Mouse (Mus musculus) hindbrain, embryonic 15.5 days (tissue): ENCODE measurements around the gene Pdlim7. TPM values are rescaled to one million over a fixed set of nuclear protein-coding genes. Genes with fewer than 3 reads are reported as not detected.

Source experiments
- ATAC-seq: fragments of 200-750 bp; cut with Nextera tagmentation; 2 replicates; pipeline ENCODE4 v1.8.0; 2017; ENCODE audit warnings: low read depth, moderate number of reproducible peaks, moderate TSS enrichment; ENCODE audit not compliant: low FRiP score
- H3K27ac ChIP-seq: fragments of 300-500 bp; sonication (generic); replicated peaks from 2 replicates; pipeline ENCODE4 v1.5.1; 2015; ENCODE audit warnings: mild to moderate bottlenecking, inconsistent platforms
- H3K27me3 ChIP-seq: fragments of 300-500 bp; sonication (generic); 2 replicates; pipeline ENCODE4 v1.6.1; 2015; ENCODE audit warnings: control low read depth, inconsistent platforms
- H3K36me3 ChIP-seq: fragments of 300-500 bp; sonication (generic); 2 replicates; pipeline ENCODE4 v1.6.1; 2015; ENCODE audit warnings: control low read depth, inconsistent platforms
- H3K4me1 ChIP-seq: fragments of 300-500 bp; sonication (generic); replicated peaks from 2 replicates; pipeline ENCODE4 v1.6.1; 2015; ENCODE audit warnings: control low read depth, inconsistent platforms
- H3K4me2 ChIP-seq: fragments of 300-500 bp; sonication (generic); 2 replicates; pipeline ENCODE4 v1.6.1; 2015; ENCODE audit warnings: moderate library complexity, mild to moderate bottlenecking, inconsistent platforms
- H3K4me3 ChIP-seq: fragments of 300-500 bp; sonication (generic); 2 replicates; pipeline ENCODE4 v1.5.1; 2015; ENCODE audit warnings: mild to moderate bottlenecking, inconsistent platforms
- H3K9ac ChIP-seq: fragments of 300-500 bp; sonication (generic); 2 replicates; pipeline ENCODE4 v1.6.1; 2015; ENCODE audit warnings: inconsistent platforms
- H3K9me3 ChIP-seq: fragments of 300-500 bp; sonication (generic); 2 replicates; pipeline ENCODE4 v1.6.1; 2016; ENCODE audit warnings: control low read depth, inconsistent platforms
- WGBS: fragments of 180-500 bp; shearing (Covaris S2); methylation state at CpG from one replicate; pipeline ENCODE4 v1.1.7; 2015; 5-methylcytosine and 5-hydroxymethylcytosine counted together
- microRNA-seq: library from miRNA; unstranded; fragments of <30 nt; microRNA quantifications from one replicate; pipeline ENCODE4, GENCODE M21; 2016
- polyA plus RNA-seq: library from polyadenylated mRNA; unstranded; fragments of >200 nt; fragmentation: Nextera tagmentation; extraction: Ambion mirVana; gene quantifications from 2 replicates; pipeline ENCODE4 v1.2.1, GENCODE M21; 2015

Pdlim7 gene
- polyA plus RNA-seq, 1 experiment from 2014 or later: 171 TPM

- H3K4me2 ChIP-seq: no peak overlapping the region
- H3K4me3 ChIP-seq: no peak overlapping the region
- H3K9ac ChIP-seq: no peak overlapping the region
- peaks cover 48% of the 10 kb centered on the region for H3K36me3 ChIP-seq
- no peaks in the 10 kb centered on the region for H3K27me3 ChIP-seq
- 89% methylated on average over 11 of the region's 11 CpGs for WGBS
- no peak overlapping the region for H3K27ac ChIP-seq
- peaks cover 25% of the 10 kb centered on the region for H3K4me1 ChIP-seq
- no peak for ATAC-seq
- H3K9me3 ChIP-seq: no peaks in the 10 kb centered on the region
These were observed 62.9 kb downstream of the Pdlim7 start for GRCm38 (mm10) chr13:55450511-55450980.

DNA sequence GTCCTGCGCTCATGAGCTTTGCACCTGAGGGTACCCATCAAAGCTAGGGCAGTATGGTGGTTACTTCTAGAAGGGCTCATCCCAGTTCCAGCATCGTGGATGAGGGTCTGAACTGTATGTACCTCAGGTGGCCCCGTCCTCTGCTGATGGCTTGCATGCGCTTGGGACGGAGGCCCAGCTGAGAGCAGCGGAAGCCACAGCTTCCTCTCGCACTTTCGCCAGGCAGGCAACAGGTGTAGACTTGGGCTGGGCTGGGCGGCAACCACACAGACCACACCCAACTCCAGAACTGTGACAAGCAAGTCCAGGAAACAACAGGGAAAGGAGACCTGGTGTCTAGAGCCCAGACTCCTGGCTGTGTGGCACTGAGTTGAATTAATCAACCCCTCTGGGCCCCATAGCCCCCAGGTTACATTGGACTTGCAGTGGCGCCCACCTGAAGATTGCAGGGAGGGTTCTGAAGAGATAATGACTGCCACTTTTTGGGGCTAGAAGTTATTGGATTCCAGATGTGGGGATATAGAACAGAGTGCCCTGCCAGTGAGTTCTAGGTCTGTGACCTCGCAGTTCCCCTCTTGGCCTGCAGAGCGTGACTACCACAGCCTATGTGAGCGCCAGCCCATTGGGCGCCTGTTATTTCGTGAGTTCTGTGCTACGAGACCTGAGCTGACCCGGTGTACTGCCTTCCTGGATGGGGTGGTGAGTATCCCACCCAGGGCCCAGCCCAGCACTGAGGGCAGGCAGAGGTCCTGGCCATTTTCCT, 63.6 kb downstream of the Pdlim7 start:
- peaks cover 41% of the 10 kb centered on the region for H3K36me3 ChIP-seq

GRCm38 (mm10) chr13:55449205-55449604, 64.3 kb downstream of the Pdlim7 start:
- WGBS: 94% methylated on average over 9 of the region's 9 CpGs
- Histone ChIP-seq H3K36me3 (peaks cover 37% of the 10 kb centered on the region), H3K27ac (no peak overlapping the region)

More for the DNA sequence above, 63.6 kb downstream of the Pdlim7 start:
- Histone ChIP-seq H3K9me3 (no peaks in the 10 kb centered on the region), H3K4me2 (no peak overlapping the region), H3K9ac (no peak overlapping the region), H3K27ac (no peak overlapping the region), H3K27me3 (no peaks in the 10 kb centered on the region), H3K4me3 (no peak overlapping the region), H3K4me1 (peaks cover 25% of the 10 kb centered on the region)
- no peak for ATAC-seq
- 93% methylated on average over 17 of the region's 17 CpGs for WGBS

DNA sequence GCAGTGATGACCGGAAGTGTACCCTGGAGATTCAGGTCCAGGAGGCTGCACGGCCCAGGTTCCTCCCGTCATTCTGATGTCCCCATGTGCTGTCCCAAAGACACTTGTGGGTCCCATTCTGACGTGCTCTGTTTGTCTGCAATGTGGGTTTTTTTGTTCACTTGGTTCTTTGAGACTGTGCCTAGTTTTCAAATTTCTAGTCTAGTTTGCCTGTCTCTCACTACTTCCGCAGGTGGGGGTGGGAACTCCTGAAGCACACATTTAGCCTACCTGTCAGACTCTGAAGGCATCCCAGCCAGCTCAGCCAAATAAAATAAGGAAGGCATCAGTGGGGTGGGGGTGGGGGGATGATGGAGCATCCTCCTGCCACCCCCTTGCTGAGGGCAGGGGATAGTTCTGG, 65.3 kb downstream of the Pdlim7 start:
- peaks cover 28% of the 10 kb centered on the region for H3K36me3 ChIP-seq
- H3K4me3 ChIP-seq: no peak overlapping the region
- 91% methylated on average over 5 of the region's 5 CpGs for WGBS
- no peak overlapping the region for H3K27ac ChIP-seq
- H3K4me2 ChIP-seq: no peak overlapping the region
- ATAC-seq: no peak
- H3K27me3 ChIP-seq: no peaks in the 10 kb centered on the region
- H3K4me1 ChIP-seq: peaks cover 33% of the 10 kb centered on the region
- H3K9ac ChIP-seq: no peak overlapping the region
- H3K9me3 ChIP-seq: no peaks in the 10 kb centered on the region

More at GRCm38 (mm10) chr13:55449205-55449604, 64.3 kb downstream of the Pdlim7 start:
- no peak overlapping the region for H3K4me3 ChIP-seq
- H3K4me2 ChIP-seq: no peak overlapping the region
- peaks cover 26% of the 10 kb centered on the region for H3K4me1 ChIP-seq
- H3K9ac ChIP-seq: no peak overlapping the region
- ATAC-seq: no peak
- H3K27me3 ChIP-seq: no peaks in the 10 kb centered on the region
- no peaks in the 10 kb centered on the region for H3K9me3 ChIP-seq

DNA sequence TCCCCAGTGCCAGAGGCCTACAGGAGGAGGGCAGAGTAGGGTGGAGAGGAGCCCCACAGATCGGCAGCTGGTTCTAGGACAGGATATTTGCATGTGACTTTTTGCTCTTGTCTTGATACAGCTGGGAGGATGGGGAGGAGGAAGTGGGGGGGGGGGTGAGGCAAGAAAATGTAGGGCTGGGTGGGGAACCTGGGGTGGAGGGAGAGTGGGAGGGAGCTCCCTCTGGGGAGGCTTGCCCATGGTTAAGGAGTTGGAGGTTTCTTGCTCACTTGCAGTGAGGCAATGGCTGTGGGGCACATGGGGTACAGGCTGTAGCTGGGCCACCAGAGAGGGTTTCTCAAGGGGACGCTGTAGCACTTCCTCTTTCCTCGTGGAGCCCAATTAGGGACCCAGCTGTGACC, 65.9 kb downstream of the Pdlim7 start:
- WGBS: 53% methylated on average over 3 of the region's 3 CpGs
- Histone ChIP-seq H3K36me3 (peaks cover 22% of the 10 kb centered on the region), H3K9ac (no peak overlapping the region), H3K27me3 (no peaks in the 10 kb centered on the region), H3K27ac (no peak overlapping the region), H3K4me2 (no peak overlapping the region), H3K4me1 (peaks cover 33% of the 10 kb centered on the region), H3K9me3 (no peaks in the 10 kb centered on the region), H3K4me3 (no peak overlapping the region)
- no peak for ATAC-seq

GRCm38 (mm10) chr13:55446483-55447105, 66.9 kb downstream of the Pdlim7 start:
- Histone ChIP-seq H3K9me3 (no peaks in the 10 kb centered on the region), H3K9ac (peak overlapping the region; percentile 96; the same call in 1 of the 2 replicates), H3K4me2 (peak overlapping the region; percentile 94), H3K4me1 (peaks cover 33% of the 10 kb centered on the region), H3K4me3 (peak overlapping the region; percentile 92), H3K27me3 (no peaks in the 10 kb centered on the region), H3K27ac (no peak overlapping the region), H3K36me3 (peaks cover 14% of the 10 kb centered on the region)
- ATAC-seq: no peak
- WGBS: 78% methylated on average over 6 of the region's 6 CpGs

Small RNAs within 50 kb of the gene (microRNA-seq; reads per million reads assigned to microRNA genes)
- gene Mir6943: not detected
- gene Mir6944: 79.8 reads per million, percentile 49 among the genes with 10 or more reads in this experiment
- 2.2 reads per million, percentile 3 among the genes with 10 or more reads in this experiment for gene Mir6945

Other genes with a start within 250 kb of the Pdlim7 start
- gene Prelid1, start 193.2 kb downstream of the Pdlim7 start, polyA plus RNA-seq: 338 and 343 TPM in 2 replicates
- 103 and 108 TPM in 2 replicates for gene Rab24, start 191.7 kb downstream of the Pdlim7 start, polyA plus RNA-seq
- gene Mxd3, start 183.9 kb downstream of the Pdlim7 start, polyA plus RNA-seq: 11.3 and 14.4 TPM in 2 replicates
- 49.5 and 50.1 TPM in 2 replicates for gene Lman2, start 150.9 kb downstream of the Pdlim7 start, polyA plus RNA-seq
- gene Rgs14, start 143.9 kb downstream of the Pdlim7 start, polyA plus RNA-seq: 0.29 and 0.41 TPM in 2 replicates
- 0.04 and 0.17 TPM in 2 replicates for gene Slc34a1, start 115.5 kb downstream of the Pdlim7 start, polyA plus RNA-seq
- gene Pfn3, start 98.4 kb downstream of the Pdlim7 start, polyA plus RNA-seq: 0.72 and 1.1 TPM in 2 replicates
- gene F12, start 86.9 kb downstream of the Pdlim7 start, polyA plus RNA-seq: 0.17 and 0.66 TPM in 2 replicates
- gene Grk6, start 68.6 kb downstream of the Pdlim7 start, polyA plus RNA-seq: 38.2 and 40.7 TPM in 2 replicates
- gene Prr7, start 49.4 kb downstream of the Pdlim7 start, polyA plus RNA-seq: 4.6 and 5.1 TPM in 2 replicates
- 498 and 572 TPM in 2 replicates for gene Dbn1, start 25.6 kb downstream of the Pdlim7 start, polyA plus RNA-seq
- 5.2 and 5.3 TPM in 2 replicates for gene Dok3, start 15.6 kb upstream of the Pdlim7 start, polyA plus RNA-seq
- gene Ddx41, start 23.0 kb upstream of the Pdlim7 start, polyA plus RNA-seq: 54.5 and 58.8 TPM in 2 replicates
- gene Fam193b, start 57.4 kb upstream of the Pdlim7 start, polyA plus RNA-seq: 52.9 and 54.8 TPM in 2 replicates
- 98.0 and 101 TPM in 2 replicates for gene Tmed9, start 60.1 kb upstream of the Pdlim7 start, polyA plus RNA-seq
- gene B4galt7, start 86.2 kb upstream of the Pdlim7 start, polyA plus RNA-seq: 44.8 and 46.0 TPM in 2 replicates
- 98.6 and 103 TPM in 2 replicates for gene Caml, start 109.3 kb upstream of the Pdlim7 start, polyA plus RNA-seq
- 23.9 and 24.1 TPM in 2 replicates for gene Ddx46, start 121.4 kb upstream of the Pdlim7 start, polyA plus RNA-seq
- gene B230219D22Rik, start 179.4 kb upstream of the Pdlim7 start, polyA plus RNA-seq: 74.1 and 76.9 TPM in 2 replicates
- 136 and 142 TPM in 2 replicates for gene Txndc15, start 201.0 kb upstream of the Pdlim7 start, polyA plus RNA-seq
- gene Pcbd2, start 213.7 kb upstream of the Pdlim7 start, polyA plus RNA-seq: 22.5 and 27.3 TPM in 2 replicates